Mouse (Mus musculus) brain, embryonic 14.5 days (tissue): ENCODE data around the gene Lrrn3. TPM values are rescaled to one million over a fixed set of nuclear protein-coding genes. Genes with fewer than 3 reads are reported as not detected.

Source experiments
- DNase-seq: peaks from one replicate; pipeline ENCODE4 v3.0.0-alpha.2; 2011; ENCODE audit warnings: low read depth
- CTCF ChIP-seq: fragments of 200-500 bp; IDR thresholded peaks from 2 replicates; pipeline ENCODE4 v1.5.1; 2012; ENCODE audit warnings: inconsistent platforms, mild to moderate bottlenecking, moderate library complexity, borderline replicate concordance; ENCODE audit not compliant: insufficient read depth, insufficient read length; ENCODE audit errors: extremely low read depth
- POLR2A ChIP-seq: fragments of 200-500 bp; IDR thresholded peaks from 2 replicates; pipeline ENCODE4 v1.6.1; 2012; ENCODE audit warnings: mild to moderate bottlenecking, inconsistent platforms, borderline replicate concordance; ENCODE audit not compliant: poor library complexity, insufficient read depth, insufficient read length, severe bottlenecking; ENCODE audit errors: extremely low read depth
- polyA plus RNA-seq: library from polyadenylated mRNA; depleted of rRNA; stranded (reverse); fragments of >200 nt; gene quantifications from 2 replicates; pipeline ENCODE4 v1.2.3, GENCODE M21; 2012

The Lrrn3 gene
- polyA plus RNA-seq, 1 experiment, result 50.8 TPM

- DNase-seq, result no peak
- TF ChIP-seq POLR2A, result no peak
- no peak for TF ChIP-seq CTCF
These were observed 69.6 kb downstream of the Lrrn3 start for GRCm38 (mm10) chr12:41416635-41417034.

DNA sequence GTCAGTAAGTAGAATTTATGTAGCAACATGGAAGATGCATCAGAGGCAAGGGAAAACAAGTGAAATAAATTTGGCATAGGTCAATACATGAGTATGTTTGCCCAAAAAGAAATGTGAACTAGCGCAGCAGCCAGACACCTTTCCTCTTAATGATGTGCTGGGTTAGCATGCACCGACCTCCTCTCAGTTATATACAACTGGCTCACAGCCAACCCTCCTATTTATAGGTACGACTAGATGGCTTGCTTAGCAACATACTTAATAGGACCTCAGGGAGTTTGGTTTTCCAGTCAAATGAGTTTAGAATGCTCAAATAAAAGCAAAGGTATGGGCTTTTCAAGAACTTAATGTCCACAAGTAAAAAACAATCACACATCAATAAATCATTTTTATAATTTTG, 76.8 kb downstream of the Lrrn3 start:
- TF ChIP-seq POLR2A (no peak), CTCF (no peak)
- DNase-seq, result peak; percentile 62

GRCm38 (mm10) chr12:41401923-41402322, 84.3 kb downstream of the Lrrn3 start:
- DNase-seq, result no peak
- TF ChIP-seq CTCF, result no peak
- TF ChIP-seq POLR2A, result no peak
